Mouse (Mus musculus) embryonic stem cell, embryonic (primary cell): ENCODE data around the gene Prrx2.

ENCODE experiments used
- CTCF ChIA-PET, 4 experiments: fragments of 300-600 bp in 2 of 4; fragments of 350-600 bp in 2 of 4; sonication (Branson Sonifier 250); formaldehyde crosslinking; loops; one replicate each; lab custom pipeline; 2022; ENCODE audit warnings: inconsistent platforms in 2 of 4; lab: Charles Lee
- POLR2A ChIA-PET, 4 experiments: fragments of 300-600 bp in 2 of 4; fragments of 350-600 bp in 2 of 4; sonication (Branson Sonifier 250); formaldehyde crosslinking; loops; one replicate each; lab custom pipeline; 2022; ENCODE audit warnings: antibody characterized with exemption in 4 of 4, inconsistent platforms in 1 of 4; lab: Charles Lee

Prrx2 gene

DNA sequence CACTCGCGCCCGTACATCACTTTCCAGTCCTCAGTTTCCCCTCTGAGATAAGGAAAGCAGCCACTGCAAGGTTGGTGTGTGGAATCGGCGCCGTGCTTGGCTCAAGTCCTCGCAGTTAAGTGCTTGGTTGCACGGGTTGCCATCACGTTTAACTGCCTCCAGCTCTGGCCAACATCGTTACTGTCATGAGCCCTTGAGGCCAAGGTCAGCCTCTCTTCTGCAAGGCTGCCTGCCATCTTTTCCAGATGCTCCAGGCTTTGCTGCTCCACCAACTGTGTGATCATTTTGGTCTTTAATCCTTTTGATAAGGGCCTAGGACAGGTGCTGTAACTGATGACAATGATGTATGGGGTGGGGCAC lies 26.5 kb upstream of the Prrx2 start:
- POLR2A ChIA-PET, result interaction anchor here (0.6 to 15.1 kb wide), 77 partner anchors 8 to 761 kb away, joined by 3 to 251 read pairs (median 5); partner anchors contain the start of genes Ier5l (in 3 of the 4), Asb6 (in 2 of the 4), Crat (in 2 of the 4) and Cstad (in 2 of the 4)
- CTCF ChIA-PET, result interaction anchor here (0.5 to 4.0 kb wide), 22 partner anchors 8 to 372 kb away, joined by 3 to 28 read pairs (median 6); partner anchors contain the start of genes Ptges (in 2 of the 4), Asb6 (in 1 of the 4) and Ier5l (in 1 of the 4)

GRCm38 (mm10) chr2:30809503-30809902 lies 25.3 kb upstream of the Prrx2 start:
- POLR2A ChIA-PET, result interaction anchor here (0.6 to 15.1 kb wide), 11 partner anchors 13 to 393 kb away, joined by 3 to 251 read pairs (median 4); partner anchors contain the start of genes Asb6 (in 2 of the 4), Crat (in 1 of the 4), Ptpa (in 1 of the 4) and Tor1b (in 1 of the 4)
- CTCF ChIA-PET, result interaction anchor here in 1 of 4 experiments (0.6 kb wide), 1 partner anchor 1828 kb away, joined by 5 read pairs; no protein-coding TSS in a partner anchor

DNA sequence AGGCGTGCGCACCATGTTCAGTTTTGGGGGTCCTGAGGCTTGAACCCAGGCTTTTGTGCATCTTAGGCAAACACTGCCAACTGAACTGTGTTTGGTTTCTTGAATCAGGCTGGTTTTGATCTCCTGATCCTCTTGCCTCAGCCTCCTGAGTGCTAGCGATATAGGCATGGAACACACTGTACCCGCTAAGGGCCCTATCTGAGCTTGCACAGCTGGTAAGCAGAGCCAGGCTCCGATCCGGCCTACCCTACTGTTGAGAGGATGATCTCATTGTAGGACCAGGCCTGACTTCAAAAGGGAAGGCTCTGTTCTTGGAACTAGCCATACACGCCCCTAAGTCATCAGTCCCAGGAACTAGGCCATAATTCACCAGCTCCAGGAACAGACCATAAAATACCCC lies 24.2 kb upstream of the Prrx2 start:
- POLR2A ChIA-PET, result interaction anchor here in 3 of 4 experiments (0.9 to 15.1 kb wide), 5 partner anchors 10 to 335 kb away, joined by 3 to 251 read pairs (median 4); partner anchors contain the start of gene Asb6 (in 2 of the 3)
- CTCF ChIA-PET, result interaction anchor here in 1 of 4 experiments (0.7 kb wide), 1 partner anchor 14 kb away, joined by 4 read pairs; no protein-coding TSS in a partner anchor

GRCm38 (mm10) chr2:30816383-30816782 lies 18.4 kb upstream of the Prrx2 start:
- CTCF ChIA-PET, result interaction anchor here in 3 of 4 experiments (0.5 to 1.4 kb wide), 4 partner anchors 9 to 346 kb away, joined by 3 to 5 read pairs (median 4); partner anchors contain the start of gene Ntmt1 (in 1 of the 3)
- POLR2A ChIA-PET, result interaction anchor here in 3 of 4 experiments (0.5 to 17.5 kb wide), 9 partner anchors 9 to 342 kb away, joined by 3 to 251 read pairs (median 4); partner anchors contain the start of genes Ntmt1 (in 3 of the 3), 1700001O22Rik (in 2 of the 3) and Ier5l (in 1 of the 3)

- CTCF ChIA-PET, result interaction anchor here in 3 of 4 experiments (0.8 to 4.0 kb wide), 12 partner anchors 8 to 126 kb away, joined by 3 to 14 read pairs (median 4); partner anchors contain the start of genes Ntmt1 (in 1 of the 3) and Ptges (in 1 of the 3)
- POLR2A ChIA-PET, result interaction anchor here in 2 of 4 experiments (0.8 to 17.5 kb wide), 4 partner anchors 9 to 15 kb away, joined by 3 to 251 read pairs (median 114); partner anchors contain the start of genes 1700001O22Rik (in 2 of the 2) and Ntmt1 (in 2 of the 2)
Measured at GRCm38 (mm10) chr2:30819873-30820272, 14.9 kb upstream of the Prrx2 start.

DNA sequence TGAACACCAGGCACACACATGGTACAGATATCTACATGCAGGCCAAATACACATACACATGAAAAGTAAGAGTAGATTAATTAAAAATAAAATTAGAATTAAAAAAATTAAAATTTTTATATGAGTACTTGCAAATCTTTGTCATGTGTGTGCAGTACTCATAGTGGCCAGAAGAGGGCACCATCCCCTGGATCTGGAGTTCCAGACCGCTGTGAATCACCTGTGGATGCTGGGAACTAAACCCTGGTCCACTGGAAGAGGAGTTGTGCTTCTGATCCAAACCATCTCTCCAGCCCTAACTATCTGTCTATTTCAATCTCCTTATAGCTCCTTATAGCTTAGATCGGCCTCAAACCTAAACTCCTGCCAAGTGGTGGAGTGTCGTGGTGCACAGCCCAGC lies 13.7 kb upstream of the Prrx2 start:
- POLR2A ChIA-PET, result interaction anchor here in 3 of 4 experiments (0.6 to 17.5 kb wide), 12 partner anchors 14 to 400 kb away, joined by 3 to 251 read pairs (median 4); partner anchors contain the start of genes Ntmt1 (in 3 of the 3), 1700001O22Rik (in 2 of the 3) and Prrx2 (in 1 of the 3)
- CTCF ChIA-PET, result interaction anchor here in 3 of 4 experiments (0.7 to 4.1 kb wide), 13 partner anchors 9 to 466 kb away, joined by 3 to 14 read pairs (median 4); partner anchors contain the start of genes Ntmt1 (in 1 of the 3) and Ptges (in 1 of the 3)

GRCm38 (mm10) chr2:30822460-30822859 lies 12.3 kb upstream of the Prrx2 start:
- ChIA-PET POLR2A (interaction anchor here (0.5 to 17.5 kb wide), 16 partner anchors 8 to 349 kb away, joined by 3 to 251 read pairs (median 4); partner anchors contain the start of genes Ntmt1 (in 4 of the 4), 1700001O22Rik (in 2 of the 4) and Ier5l (in 1 of the 4)), CTCF (interaction anchor here (0.6 to 4.1 kb wide), 10 partner anchors 16 to 387 kb away, joined by 3 to 14 read pairs (median 4); partner anchors contain the start of gene Ptges (in 1 of the 4))

GRCm38 (mm10) chr2:30823385-30824153 lies 11.2 kb upstream of the Prrx2 start:
- ChIA-PET CTCF (interaction anchor here in 3 of 4 experiments (0.5 to 4.1 kb wide), 11 partner anchors 16 to 404 kb away, joined by 3 to 14 read pairs (median 3); partner anchors contain the start of genes Ntmt1 (in 1 of the 3) and Ptges (in 1 of the 3)), POLR2A (interaction anchor here (0.6 to 17.5 kb wide), 24 partner anchors 8 to 350 kb away, joined by 3 to 251 read pairs (median 4); partner anchors contain the start of genes Ntmt1 (in 4 of the 4), 1700001O22Rik (in 2 of the 4), Ier5l (in 1 of the 4) and Tor1b (in 1 of the 4))

- POLR2A ChIA-PET, result interaction anchor here (0.6 to 17.5 kb wide), 12 partner anchors 9 to 382 kb away, joined by 3 to 251 read pairs (median 4); partner anchors contain the start of genes 1700001O22Rik (in 2 of the 4), Ntmt1 (in 2 of the 4) and Ptges (in 1 of the 4)
- CTCF ChIA-PET, result interaction anchor here (0.5 to 3.7 kb wide), 21 partner anchors 12 to 391 kb away, joined by 3 to 27 read pairs (median 6); partner anchors contain the start of genes Ntmt1 (in 1 of the 4) and Ptges (in 1 of the 4)
Measured at GRCm38 (mm10) chr2:30826825-30827748, 7.7 kb upstream of the Prrx2 start.

DNA sequence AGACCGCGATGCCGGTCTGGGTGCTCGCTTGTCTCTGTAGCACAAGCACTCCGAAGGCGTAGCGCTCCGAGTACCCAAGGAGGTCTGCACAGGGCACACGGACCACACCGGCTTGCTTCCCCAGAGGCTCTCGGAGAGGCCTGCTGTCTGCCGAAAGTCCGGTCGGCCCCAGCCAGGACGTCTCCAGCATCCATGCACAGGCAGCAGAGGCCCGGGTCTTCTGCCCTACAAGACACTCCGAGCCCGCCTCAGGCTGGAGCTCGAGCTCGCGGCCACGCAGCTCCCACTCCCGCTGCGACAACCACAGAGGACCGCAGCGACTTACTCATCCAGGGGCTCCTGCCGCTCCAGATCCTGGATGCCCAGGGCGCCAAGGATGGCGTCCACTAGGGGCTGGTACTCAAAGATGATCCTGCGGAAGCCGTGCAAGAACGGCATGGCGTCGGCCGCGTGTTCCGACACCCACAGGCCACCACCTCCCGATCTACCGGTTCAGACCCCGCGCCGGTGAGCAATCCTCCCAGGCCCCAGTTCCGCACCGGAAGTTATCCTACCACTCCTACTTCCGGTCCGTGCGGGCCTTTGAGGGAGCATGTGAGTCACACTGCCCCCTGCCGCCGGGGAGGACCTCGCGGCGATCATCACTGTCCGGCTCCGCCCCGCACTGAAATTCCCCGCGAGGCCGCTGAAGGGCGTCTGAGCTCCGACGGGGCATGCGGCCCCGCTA lies 6.9 kb upstream of the Prrx2 start:
- ChIA-PET POLR2A (interaction anchor here in 3 of 4 experiments (0.6 to 17.5 kb wide), 34 partner anchors 8 to 626 kb away, joined by 3 to 251 read pairs (median 3); partner anchors contain the start of genes 1700001O22Rik (in 2 of the 3), Ier5l (in 2 of the 3), Ntmt1 (in 2 of the 3) and Ptges (in 2 of the 3)), CTCF (interaction anchor here (0.5 to 3.7 kb wide), 64 partner anchors 8 to 393 kb away, joined by 3 to 27 read pairs (median 4); partner anchors contain the start of genes Ntmt1 (in 2 of the 4) and Ptges (in 1 of the 4))

- ChIA-PET POLR2A (interaction anchor here (0.7 to 17.5 kb wide), 21 partner anchors 9 to 393 kb away, joined by 3 to 251 read pairs (median 4); partner anchors contain the start of genes 1700001O22Rik (in 2 of the 4), Ier5l (in 2 of the 4), Ntmt1 (in 2 of the 4) and Tor1b (in 1 of the 4)), CTCF (interaction anchor here (0.6 to 3.7 kb wide), 51 partner anchors 8 to 1435 kb away, joined by 3 to 27 read pairs (median 5); partner anchors contain the start of genes Ntmt1 (in 2 of the 4), 1700001O22Rik (in 1 of the 4), Ptges (in 1 of the 4) and Tor1b (in 1 of the 4))
Measured at GRCm38 (mm10) chr2:30829315-30829714, 5.5 kb upstream of the Prrx2 start.

DNA sequence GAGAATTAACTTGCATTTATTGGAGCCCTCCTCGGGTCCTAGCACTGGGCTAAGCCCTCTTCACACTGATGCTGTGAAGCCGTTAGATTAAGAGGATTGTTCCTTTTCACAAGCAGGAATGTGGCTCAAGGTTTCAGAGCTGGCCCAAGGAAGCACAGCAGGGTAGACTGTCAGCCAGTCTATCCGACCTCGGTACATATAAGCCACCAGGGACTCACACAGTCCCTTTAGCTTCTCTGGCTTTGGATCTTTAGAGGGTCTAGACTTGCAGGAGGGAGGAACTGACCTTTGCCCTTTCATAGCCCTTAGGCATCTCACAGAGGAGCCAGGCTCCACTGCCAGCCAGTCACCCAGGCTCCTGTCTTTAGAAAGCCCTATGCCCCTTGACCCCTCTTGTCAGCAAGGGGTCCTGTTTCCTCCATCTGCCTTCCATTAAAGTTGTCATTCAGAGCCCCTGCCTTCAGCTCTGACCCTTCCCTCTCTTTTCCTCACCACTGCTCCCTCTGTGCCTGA lies 4.4 kb upstream of the Prrx2 start, which contains the start of gene Asb6:
TSS of gene Asb6 (minus strand) at position 51 of the 513 bp plus-strand sequence.
- CTCF ChIA-PET, result interaction anchor here in 3 of 4 experiments (0.6 to 3.4 kb wide), 7 partner anchors 23 to 394 kb away, joined by 3 to 23 read pairs (median 12); partner anchors contain the start of genes Ntmt1 (in 1 of the 3) and Ptges (in 1 of the 3)
- POLR2A ChIA-PET, result interaction anchor here in 2 of 4 experiments (1.5 to 17.5 kb wide), 3 partner anchors 25 to 394 kb away, joined by 3 to 251 read pairs (median 220); partner anchors contain the start of genes 1700001O22Rik (in 2 of the 2) and Ntmt1 (in 2 of the 2)

DNA sequence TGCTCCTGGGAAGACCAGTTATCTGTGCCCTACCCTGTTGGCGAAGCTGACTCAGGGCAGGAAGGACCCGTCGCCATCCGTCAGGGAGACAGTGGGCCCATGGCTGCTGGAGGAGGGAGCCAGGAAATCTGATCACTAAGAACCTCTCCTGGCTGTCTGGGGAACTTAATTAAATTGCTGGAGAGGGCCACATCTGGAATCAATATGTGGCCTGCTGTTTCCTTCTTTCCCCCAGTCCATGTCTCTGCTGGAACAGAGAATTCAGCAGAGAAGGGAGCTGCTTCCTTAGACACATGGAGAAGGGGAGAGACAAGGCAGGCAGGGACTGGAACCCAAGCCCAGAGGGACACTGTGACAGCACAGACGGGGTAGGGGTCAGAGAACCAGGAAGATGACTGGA lies 1.1 kb upstream of the Prrx2 start:
- POLR2A ChIA-PET, result interaction anchor here in 2 of 4 experiments (1.3 to 1.6 kb wide), 2 partner anchors 11 to 85 kb away, joined by 3 read pairs; no protein-coding TSS in a partner anchor
- CTCF ChIA-PET, result interaction anchor here in 1 of 4 experiments (1.1 kb wide), 1 partner anchor 239 kb away, joined by 3 read pairs; the partner anchor contains the start of gene Cstad
